Mouse (Mus musculus) G1E (cell line): ENCODE data around the gene Dpy19l1. TPM values are rescaled to one million over a fixed set of nuclear protein-coding genes. Genes with fewer than 3 reads are reported as not detected.

Source experiments
- ATAC-seq: 2 replicates; pipeline ENCODE4 v1.8.0; 2016; ENCODE audit warnings: mild to moderate bottlenecking; ENCODE audit not compliant: insufficient number of reproducible peaks, poor library complexity, low FRiP score, severe bottlenecking; ENCODE audit errors: extremely low read depth
- DNase-seq: peaks from one replicate; pipeline ENCODE4 v3.0.0; 2012; ENCODE audit warnings: low spot score
- H3K27me3 ChIP-seq: 2 replicates; pipeline ENCODE4 v1.6.1; 2012; ENCODE audit warnings: mild to moderate bottlenecking, low read length, inconsistent platforms; ENCODE audit not compliant: insufficient read depth
- H3K36me3 ChIP-seq: replicated peaks from 2 replicates; pipeline ENCODE3; 2012; ENCODE audit warnings: mild to moderate bottlenecking, inconsistent platforms
- H3K4me1 ChIP-seq: 2 replicates; pipeline ENCODE4 v1.6.1; 2012; ENCODE audit warnings: low read depth, low read length, inconsistent platforms, mixed read lengths; ENCODE audit not compliant: insufficient read depth
- H3K4me3 ChIP-seq: 2 replicates; pipeline ENCODE4 v1.5.1; 2012; ENCODE audit warnings: low read depth, mild to moderate bottlenecking, inconsistent platforms, low read length, moderate library complexity, mixed read lengths
- H3K9me3 ChIP-seq: replicated peaks from 2 replicates; pipeline ENCODE4 v1.6.1; 2012; ENCODE audit warnings: inconsistent platforms
- CTCF ChIP-seq: IDR thresholded peaks from 2 replicates; pipeline ENCODE4 v1.5.1; 2012; ENCODE audit warnings: low read depth, low read length, inconsistent platforms, mixed read lengths
- GATA1 ChIP-seq: IDR thresholded peaks from 2 replicates; pipeline ENCODE4 v1.6.1; 2012; ENCODE audit warnings: borderline replicate concordance, low read length, inconsistent platforms, mixed read lengths
- GATA2 ChIP-seq: IDR thresholded peaks from 2 replicates; pipeline ENCODE4 v1.6.1; 2012; ENCODE audit warnings: low read depth, low read length, inconsistent platforms, borderline replicate concordance
- POLR2AphosphoS5 ChIP-seq: IDR thresholded peaks from 2 replicates; pipeline ENCODE4 v1.6.1; 2012; ENCODE audit warnings: low read depth, low read length, inconsistent platforms; ENCODE audit not compliant: insufficient replicate concordance
- TAL1 ChIP-seq: conservative IDR thresholded peaks from 2 replicates; pipeline ENCODE4 v1.6.1; 2012; ENCODE audit warnings: low read depth, low read length, inconsistent platforms, mixed read lengths
- polyA plus RNA-seq: library from polyadenylated mRNA; stranded (reverse); fragments of >175 nt; gene quantifications from 2 replicates; pipeline ENCODE4 v1.2.3, GENCODE M21; 2012
- total RNA-seq, 2 experiments: library from RNA; stranded (forward) in 1 of 2; stranded (reverse) in 1 of 2; fragments of 200-1000 nt in 1 of 2; fragments of >200 nt in 1 of 2; fragmentation: Nextera tagmentation in 1 of 2; gene quantifications; 2 replicates each; pipeline ENCODE4 v1.2.3; 2014 to 2017

Dpy19l1 gene
- total and polyA plus RNA-seq, 3 experiments = 14.3 to 42.6 (median 36.3) TPM

DNA sequence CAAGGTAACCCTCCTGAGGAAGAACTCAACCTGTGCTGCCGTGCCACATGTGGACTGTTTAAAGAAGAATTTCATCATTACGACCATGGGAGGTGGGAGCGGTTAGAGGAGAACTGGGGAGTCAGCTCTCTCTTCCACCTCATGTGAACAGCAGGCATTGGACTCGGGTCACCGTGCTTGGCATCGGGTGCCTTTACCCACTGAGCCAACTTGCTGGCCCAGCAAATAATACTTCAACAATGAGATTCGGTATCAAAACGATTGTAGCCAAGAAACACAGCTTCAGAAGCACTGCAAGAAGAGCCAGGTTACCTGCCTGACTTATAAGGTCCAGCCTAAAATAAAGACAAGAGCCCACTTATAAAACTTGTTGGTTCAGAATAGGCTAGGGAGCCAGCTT is 79.7 kb downstream of the Dpy19l1 start:
- no peak for TF ChIP-seq GATA2
- TF ChIP-seq POLR2AphosphoS5 = no peak
- no peak for TF ChIP-seq CTCF
- no peak for TF ChIP-seq GATA1
- no peak for TF ChIP-seq TAL1
- H3K9me3 ChIP-seq = no peaks in the 10 kb centered on the region
- no peaks in the 10 kb centered on the region for H3K4me1 ChIP-seq
- DNase-seq (no peak), ATAC-seq (no peak)
- H3K4me3 ChIP-seq = no peak overlapping the region
- H3K36me3 ChIP-seq = peaks cover 76% of the 10 kb centered on the region
- H3K27me3 ChIP-seq = no peaks in the 10 kb centered on the region

DNA sequence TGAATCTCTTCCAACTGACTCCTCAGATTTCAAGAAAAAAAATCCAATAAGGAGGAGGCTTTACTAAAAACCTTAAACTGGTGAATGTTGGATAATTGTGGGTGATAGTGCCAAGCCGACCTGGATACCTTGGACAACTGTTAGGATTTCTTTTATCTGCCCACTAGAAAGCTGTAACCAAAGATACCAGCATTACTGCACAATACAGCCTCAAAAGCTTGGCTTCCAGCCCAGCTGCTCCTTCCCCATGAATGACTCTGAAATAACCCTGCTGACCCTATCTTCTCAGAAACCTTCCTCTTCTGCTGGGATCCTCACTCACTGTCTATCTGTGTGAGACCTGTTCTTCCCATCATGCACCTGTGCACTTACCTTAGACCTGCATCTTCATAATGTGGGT is 81.1 kb downstream of the Dpy19l1 start:
- no peak for ATAC-seq
- TF ChIP-seq GATA1 (no peak), TAL1 (no peak), GATA2 (no peak), POLR2AphosphoS5 (no peak), CTCF (no peak)
- peaks cover 76% of the 10 kb centered on the region for H3K36me3 ChIP-seq
- H3K9me3 ChIP-seq = no peaks in the 10 kb centered on the region
- H3K4me1 ChIP-seq = no peaks in the 10 kb centered on the region
- no peak overlapping the region for H3K4me3 ChIP-seq
- no peak for DNase-seq
- no peaks in the 10 kb centered on the region for H3K27me3 ChIP-seq

DNA sequence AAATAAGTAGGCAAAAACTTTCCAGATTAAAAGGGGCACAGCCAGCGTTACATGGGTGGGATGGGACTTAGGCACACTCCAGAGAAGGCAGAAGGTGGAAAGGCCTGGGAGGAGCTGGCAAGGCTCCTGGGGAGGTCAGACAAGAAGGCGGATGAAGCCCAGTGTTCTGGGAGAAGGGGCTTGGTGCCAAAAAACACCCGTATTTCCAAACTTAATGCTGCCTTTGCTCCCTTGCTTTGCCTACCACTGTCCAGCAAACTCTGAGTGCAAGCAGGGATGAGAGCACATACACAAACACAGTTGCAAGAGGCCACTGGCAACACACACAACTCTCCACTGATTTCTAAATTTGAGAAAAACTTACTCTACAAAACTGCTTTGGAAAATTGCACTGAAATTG is 81.7 kb downstream of the Dpy19l1 start:
- TF ChIP-seq TAL1 (no peak), GATA1 (no peak), POLR2AphosphoS5 (no peak), CTCF (no peak), GATA2 (no peak)
- Histone ChIP-seq H3K27me3 (no peaks in the 10 kb centered on the region), H3K36me3 (peaks cover 73% of the 10 kb centered on the region), H3K9me3 (no peaks in the 10 kb centered on the region), H3K4me1 (no peaks in the 10 kb centered on the region), H3K4me3 (no peak overlapping the region)
- no peak for ATAC-seq
- DNase-seq = no peak

DNA sequence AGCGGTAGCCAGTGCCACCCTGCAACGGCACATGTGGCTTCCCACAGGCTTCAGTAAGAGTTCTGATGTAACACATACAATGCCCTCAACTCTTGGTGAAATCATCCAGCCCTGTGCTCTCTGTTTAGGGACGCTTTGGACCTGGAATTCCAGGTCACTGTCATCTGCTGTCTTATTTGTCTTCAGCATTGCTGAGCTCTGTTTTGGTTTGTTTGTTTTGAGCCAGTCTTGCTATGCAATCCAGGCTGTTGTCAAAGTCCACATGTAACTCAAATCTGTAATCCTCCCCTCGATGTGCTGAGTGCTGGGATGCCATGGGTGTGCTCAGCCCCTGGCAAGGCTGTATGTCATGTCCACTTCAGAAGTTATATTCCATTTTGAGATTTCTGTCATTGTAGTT is 82.8 kb downstream of the Dpy19l1 start:
- H3K36me3 ChIP-seq = peaks cover 67% of the 10 kb centered on the region
- no peak for ATAC-seq
- H3K9me3 ChIP-seq = no peaks in the 10 kb centered on the region

DNA sequence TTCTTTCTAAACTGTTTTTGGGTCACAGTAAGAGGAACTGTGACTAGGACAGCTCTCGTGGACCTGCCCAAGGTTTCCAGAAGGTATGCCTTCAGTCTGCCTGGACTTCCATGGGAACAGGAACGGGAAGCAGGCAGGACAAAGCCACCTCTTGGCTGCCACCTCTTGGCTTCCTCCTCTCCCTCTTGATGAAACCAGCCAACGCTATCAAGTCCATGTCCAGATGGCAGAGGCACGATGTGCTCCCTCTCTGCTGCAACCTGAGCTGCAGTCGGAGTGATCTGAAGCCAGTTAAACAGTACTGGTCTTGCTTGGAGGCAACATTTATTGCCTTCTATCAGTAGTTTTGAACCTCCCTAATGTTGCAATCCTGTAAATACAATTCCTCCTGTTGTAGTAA is 84.7 kb downstream of the Dpy19l1 start:
- ATAC-seq (no peak), DNase-seq (no peak)
- TF ChIP-seq GATA1 = no peak
- Histone ChIP-seq H3K9me3 (no peaks in the 10 kb centered on the region), H3K4me3 (no peak overlapping the region), H3K36me3 (peaks cover 70% of the 10 kb centered on the region), H3K27me3 (no peaks in the 10 kb centered on the region), H3K4me1 (no peaks in the 10 kb centered on the region)

More for the DNA sequence above, 82.8 kb downstream of the Dpy19l1 start:
- H3K4me1 ChIP-seq = no peaks in the 10 kb centered on the region
- TF ChIP-seq GATA1 = no peak
- TF ChIP-seq CTCF = no peak
- no peak for TF ChIP-seq POLR2AphosphoS5
- no peak for TF ChIP-seq GATA2
- no peak for TF ChIP-seq TAL1
- no peaks in the 10 kb centered on the region for H3K27me3 ChIP-seq
- DNase-seq = no peak
- H3K4me3 ChIP-seq = no peak overlapping the region

DNA sequence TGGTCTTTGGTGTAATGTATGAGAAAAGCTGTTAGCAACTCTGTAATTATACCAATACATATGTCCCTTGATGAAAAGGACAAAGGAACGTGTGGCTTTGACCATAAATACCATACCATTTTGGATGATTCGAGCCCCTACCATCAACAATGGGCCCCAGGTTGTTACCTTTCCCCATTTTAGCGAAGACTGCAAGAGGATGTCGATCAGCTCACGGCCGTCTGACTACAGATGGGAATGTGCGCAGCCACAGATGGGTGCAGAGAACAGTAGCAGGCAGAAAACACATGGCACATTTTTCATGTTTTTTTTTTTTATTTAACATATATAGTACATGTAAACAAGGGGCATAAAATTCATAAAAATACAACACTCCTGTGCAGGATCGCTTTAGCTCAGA is 91.5 kb downstream of the Dpy19l1 start:
- no peaks in the 10 kb centered on the region for H3K27me3 ChIP-seq
- H3K4me3 ChIP-seq = no peak overlapping the region
- no peaks in the 10 kb centered on the region for H3K9me3 ChIP-seq
- no peaks in the 10 kb centered on the region for H3K4me1 ChIP-seq
- DNase-seq (no peak), ATAC-seq (no peak)
- no peak for TF ChIP-seq CTCF
- no peak for TF ChIP-seq TAL1
- TF ChIP-seq GATA1 = no peak
- peaks cover 33% of the 10 kb centered on the region for H3K36me3 ChIP-seq

DNA sequence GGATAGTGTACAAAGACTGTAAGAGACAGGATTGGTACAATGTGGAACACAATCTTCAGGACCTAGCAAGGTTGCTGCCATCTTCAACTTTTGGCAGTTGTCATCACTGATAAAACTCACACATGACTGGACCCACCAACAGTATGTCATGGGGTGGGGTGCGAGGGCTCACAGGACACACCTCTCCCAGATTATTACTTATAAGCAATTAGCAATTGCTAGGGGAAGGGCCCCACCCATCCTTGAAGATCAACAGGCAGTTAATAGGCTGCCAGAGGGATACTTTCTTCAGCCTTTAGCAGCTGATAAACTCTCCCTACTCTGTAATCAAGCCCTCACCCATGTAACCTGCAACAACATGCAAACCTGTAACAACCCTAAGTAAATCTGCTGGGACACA is 92.5 kb downstream of the Dpy19l1 start:
- H3K27me3 ChIP-seq = no peaks in the 10 kb centered on the region
- H3K36me3 ChIP-seq = peaks cover 33% of the 10 kb centered on the region
- TF ChIP-seq GATA2 (no peak), GATA1 (no peak), POLR2AphosphoS5 (no peak), CTCF (no peak), TAL1 (no peak)
- no peaks in the 10 kb centered on the region for H3K9me3 ChIP-seq
- no peaks in the 10 kb centered on the region for H3K4me1 ChIP-seq
- no peak for ATAC-seq
- no peak overlapping the region for H3K4me3 ChIP-seq
- no peak for DNase-seq
